Mouse (Mus musculus) heart, postnatal 0 days (tissue): ENCODE data around the gene Selenos. TPM values are rescaled to one million over a fixed set of nuclear protein-coding genes. Genes with fewer than 3 reads are reported as not detected.
A peak's percentile ranks its signal among the peaks of the same experiment; 100 is the strongest.
"Not testable (repeated sequence)": the region's sequence is repeated elsewhere in the genome, so short reads cannot be mapped to it uniquely, and the experiment has no call there.

Experiments used
- ATAC-seq: fragments of 200-750 bp; cut with Nextera tagmentation; 2 replicates; pipeline ENCODE4 v1.8.0; 2017; ENCODE audit warnings: low read depth, moderate number of reproducible peaks, moderate library complexity; ENCODE audit not compliant: insufficient read depth
- DNase-seq: peaks from one replicate; pipeline ENCODE4 v3.0.0-alpha.2; 2016; ENCODE audit warnings: low spot score
- H3K27ac ChIP-seq: fragments of 300-500 bp; sonication (generic); 2 replicates; pipeline ENCODE4 v1.5.1; 2014; ENCODE audit warnings: low read depth, mild to moderate bottlenecking
- H3K27me3 ChIP-seq: fragments of 300-500 bp; sonication (generic); 2 replicates; pipeline ENCODE4 v1.6.1; 2014; ENCODE audit warnings: low read length, mixed read lengths; ENCODE audit not compliant: control insufficient read depth, insufficient read depth
- H3K36me3 ChIP-seq: fragments of 300-500 bp; sonication (generic); replicated peaks from 2 replicates; pipeline ENCODE4 v1.6.1; 2014; ENCODE audit warnings: low read length, mixed read lengths; ENCODE audit not compliant: control insufficient read depth, insufficient read depth
- H3K4me1 ChIP-seq: fragments of 300-500 bp; sonication (generic); 2 replicates; pipeline ENCODE4 v1.6.1; 2014; ENCODE audit warnings: antibody characterized with exemption; ENCODE audit not compliant: control insufficient read depth, insufficient read depth
- H3K4me2 ChIP-seq: fragments of 300-500 bp; sonication (generic); 2 replicates; pipeline ENCODE4 v1.6.1; 2014; ENCODE audit warnings: low read depth, mild to moderate bottlenecking, low read length, moderate library complexity
- H3K4me3 ChIP-seq: fragments of 300-500 bp; sonication (generic); 2 replicates; pipeline ENCODE4 v1.5.1; 2014; ENCODE audit warnings: low read depth, low read length
- H3K9ac ChIP-seq: fragments of 300-500 bp; sonication (generic); replicated peaks from 2 replicates; pipeline ENCODE4 v1.6.1; 2014; ENCODE audit warnings: low read depth, low read length, mixed read lengths
- H3K9me3 ChIP-seq: fragments of 300-500 bp; sonication (generic); replicated peaks from 2 replicates; pipeline ENCODE4 v1.6.1; 2016; ENCODE audit warnings: low read length; ENCODE audit not compliant: control insufficient read depth
- CTCF ChIP-seq: IDR thresholded peaks from 2 replicates; pipeline ENCODE4 v1.5.1; 2016; ENCODE audit warnings: antibody characterized with exemption, control low read depth, low read depth
- EP300 ChIP-seq: IDR thresholded peaks from 2 replicates; pipeline ENCODE4 v1.6.1; 2016; ENCODE audit warnings: antibody characterized with exemption, low read depth
- WGBS: fragments of 180-500 bp; shearing (Covaris S2); extraction: QIAGEN DNeasy Blood & Tissue Kit; methylation state at CpG from one replicate; pipeline ENCODE4 v1.1.7; 2014; 5-methylcytosine and 5-hydroxymethylcytosine counted together
- polyA plus RNA-seq: library from polyadenylated mRNA; unstranded; fragments of >200 nt; fragmentation: Nextera tagmentation; extraction: Ambion mirVana; gene quantifications from 2 replicates; pipeline ENCODE4 v1.2.1, GENCODE M21; 2015
- total RNA-seq: library from RNA; depleted of rRNA; stranded (reverse); fragments of >200 nt; gene quantifications from 2 replicates; pipeline ENCODE4 v1.2.3, GENCODE M21; 2014; ENCODE audit warnings: low replicate concordance

Gene Selenos
- total and polyA plus RNA-seq, 2 experiments from 2014 or later, result 30.7 to 66.3 TPM

- no peak for ATAC-seq
- Histone ChIP-seq H3K4me1 (no peaks in the 10 kb centered on the region), H3K9ac (no peak overlapping the region), H3K27me3 (no peaks in the 10 kb centered on the region), H3K36me3 (no peaks in the 10 kb centered on the region), H3K4me3 (no peak overlapping the region), H3K4me2 (no peak overlapping the region), H3K27ac (no peak overlapping the region), H3K9me3 (no peaks in the 10 kb centered on the region)
- TF ChIP-seq CTCF, result no peak
- TF ChIP-seq EP300, result no peak
- WGBS, result 79% methylated on average over 4 of the region's 4 CpGs
- DNase-seq, result no peak
Measured at GRCm38 (mm10) chr7:66053946-66054483, 25.4 kb upstream of the Selenos start.

DNA sequence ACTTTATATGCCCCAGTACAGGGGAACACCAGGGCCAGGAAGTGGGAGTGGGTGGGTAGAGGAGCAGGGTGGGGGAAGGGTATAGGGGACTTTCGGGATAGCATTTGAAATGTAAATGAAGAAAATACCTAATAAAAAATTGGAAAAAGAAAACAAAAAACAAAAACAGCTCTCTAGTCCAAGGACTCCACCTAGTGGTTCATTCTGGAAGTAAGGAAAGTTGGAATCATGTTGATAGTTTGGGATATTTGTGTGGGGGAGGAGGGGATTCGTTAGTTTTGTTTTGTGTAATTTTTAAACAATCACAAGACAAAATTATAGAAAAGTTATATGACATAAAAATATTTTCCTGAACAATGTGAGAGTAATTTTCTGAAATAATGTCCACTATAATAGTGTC lies 24.1 kb upstream of the Selenos start:
- not testable (repeated sequence) for H3K4me3 ChIP-seq, ATAC-seq, H3K9ac ChIP-seq, H3K9me3 ChIP-seq, H3K27ac ChIP-seq, H3K36me3 ChIP-seq, H3K27me3 ChIP-seq, H3K4me1 ChIP-seq, H3K4me2 ChIP-seq
- WGBS, result 6% methylated on average over 2 of the region's 2 CpGs
- TF ChIP-seq CTCF, result peak; percentile 70
- DNase-seq, result peak; percentile 36

DNA sequence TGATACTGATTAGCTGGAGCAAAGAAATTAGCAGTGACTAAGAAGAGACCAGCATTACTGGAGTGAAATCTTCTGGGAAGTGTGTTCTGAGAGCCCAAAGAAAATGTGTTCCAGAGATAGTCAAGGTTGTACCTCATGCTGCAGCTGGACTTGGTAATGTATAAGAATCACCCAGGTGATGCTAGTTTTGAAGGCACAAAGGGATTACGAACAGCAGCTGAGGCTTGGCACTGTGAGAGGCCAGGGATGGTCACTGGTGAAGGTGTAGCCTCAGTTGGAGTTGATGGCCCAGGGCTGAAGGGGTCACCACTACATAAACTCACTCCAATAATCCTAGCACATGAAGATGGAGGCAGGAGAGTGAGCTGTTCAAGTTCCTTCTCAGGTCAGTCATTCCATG lies 20.7 kb upstream of the Selenos start, which contains the start of gene Snrpa1:
Gene Snrpa1, plus strand, starts transcription at position 301 of the 400 bp plus-strand sequence.
- Histone ChIP-seq H3K36me3 (peaks cover 18% of the 10 kb centered on the region), H3K27me3 (no peaks in the 10 kb centered on the region), H3K27ac (no peak within 1 kb of the TSS), H3K9ac (peak within 1 kb of the TSS; percentile 82), H3K4me2 (peak within 1 kb of the TSS; percentile 70), H3K4me3 (peak within 1 kb of the TSS; percentile 85), H3K4me1 (peaks cover 11% of the 10 kb centered on the region), H3K9me3 (no peaks in the 10 kb centered on the region)
- 61% methylated on average over 1 of the region's 1 CpGs for WGBS
- DNase-seq (no peak), ATAC-seq (no peak)
- TF ChIP-seq CTCF, result no peak
- TF ChIP-seq EP300, result no peak

- peak overlapping the region; percentile 85 for H3K4me3 ChIP-seq
- no peaks in the 10 kb centered on the region for H3K27me3 ChIP-seq
- DNase-seq (peak; percentile 76), ATAC-seq (peak; percentile 93)
- H3K9me3 ChIP-seq, result no peaks in the 10 kb centered on the region
- H3K36me3 ChIP-seq, result peaks cover 28% of the 10 kb centered on the region
- H3K4me1 ChIP-seq, result peaks cover 11% of the 10 kb centered on the region
- TF ChIP-seq CTCF (no peak), EP300 (no peak)
- H3K9ac ChIP-seq, result peak overlapping the region; percentile 82
- peak overlapping the region; percentile 59 for H3K27ac ChIP-seq
- H3K4me2 ChIP-seq, result peak overlapping the region; percentile 70
- WGBS, result under 1% methylated on average over 64 of the region's 64 CpGs
Measured at GRCm38 (mm10) chr7:66060066-66060956, 19.1 kb upstream of the Selenos start.

- Histone ChIP-seq H3K36me3 (peaks cover 35% of the 10 kb centered on the region), H3K9me3 (no peaks in the 10 kb centered on the region), H3K4me2 (peak overlapping the region; percentile 70), H3K9ac (peak overlapping the region; percentile 82), H3K27ac (no peak overlapping the region), H3K4me3 (peak overlapping the region; percentile 85), H3K27me3 (no peaks in the 10 kb centered on the region), H3K4me1 (peaks cover 11% of the 10 kb centered on the region)
- no peak for TF ChIP-seq CTCF
- TF ChIP-seq EP300, result no peak
- ATAC-seq (no peak), DNase-seq (no peak)
- WGBS, result 2% methylated on average over 14 of the region's 14 CpGs
Measured at GRCm38 (mm10) chr7:66061057-66061456, 18.4 kb upstream of the Selenos start.
